In the genomic region with DNA sequence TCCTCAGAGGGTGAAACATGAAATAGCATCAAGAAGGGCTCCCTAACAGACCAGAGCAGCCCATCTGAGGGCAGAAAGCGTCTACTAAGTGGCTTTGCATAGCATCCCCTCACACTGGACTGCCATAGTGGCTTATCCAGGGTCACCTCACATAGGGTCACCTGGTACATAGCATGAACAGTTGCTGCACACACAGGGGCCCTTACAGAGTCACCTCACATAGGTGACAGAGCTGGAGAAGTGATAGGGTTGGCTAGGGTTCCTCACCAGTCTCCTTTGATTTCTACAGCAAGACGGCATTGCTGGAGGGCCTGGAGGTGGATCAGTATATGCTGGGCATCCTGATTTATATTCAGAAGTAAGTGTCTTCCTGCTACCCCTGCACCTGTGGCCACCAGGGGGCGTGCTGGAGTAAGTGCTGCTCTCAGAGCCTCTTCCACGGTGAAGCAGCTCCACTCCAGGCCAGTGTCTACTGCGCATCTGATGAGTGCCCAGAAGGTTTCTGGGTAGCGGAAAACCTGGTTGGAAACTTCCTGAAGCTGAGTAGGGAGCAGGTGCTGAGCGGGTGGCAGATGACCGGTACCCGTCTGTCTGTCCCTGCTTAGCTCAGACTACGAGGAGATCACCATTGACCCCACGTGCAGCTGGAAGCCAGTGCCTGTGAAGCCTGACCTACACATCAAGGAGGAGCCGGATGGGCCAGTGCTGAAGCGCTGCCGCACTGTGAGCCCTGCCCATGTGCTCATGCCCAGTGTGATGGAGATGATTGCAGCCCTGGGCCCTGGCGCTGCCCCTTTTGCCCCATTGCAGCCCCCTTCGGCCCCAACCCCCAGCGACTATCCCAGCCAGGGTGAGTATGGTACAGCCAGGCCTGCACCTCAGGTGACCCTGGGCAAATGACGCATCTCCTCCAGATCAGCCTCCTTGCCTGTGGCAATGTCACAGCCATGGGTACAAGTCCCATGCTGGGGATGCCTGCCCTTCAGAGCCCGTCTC, we compare ENCODE assay signal across 9 mouse cellular contexts. TPM values are rescaled to one million over a fixed set of nuclear protein-coding genes. Genes with fewer than 3 reads are reported as not detected.
DNase-seq lines count a peak whose midpoint lies in the region; ATAC-seq and TF ChIP-seq lines count a peak whose summit lies in the region.
"Had no signal": no experiment of that assay in that cellular context is flagged by ENCODE, and none has a peak within 500 bp of the region (broad histone marks: within the 10 kb centered on the region; RNA-seq: fewer than 3 reads in every experiment).

No protein-coding gene starts in this region.

- DNase-seq in left cerebral cortex, adult 2 months (ENCODE audit: extremely low spot score in 1 of 2, low spot score in 2 of 2) = peak; percentile 59 to 64
- DNase-seq in left cerebral cortex, adult 8-10 months (ENCODE audit: low spot score in 2 of 2) = no peak
- DNase-seq in NIH3T3 (ENCODE audit: low read depth) = peak; percentile 79
- DNase-seq in cerebellum, adult 9-11 months = peak; percentile 43
- DNase-seq in induced T-regulatory cell, adult 2 months (ENCODE audit: low read depth) = peak; percentile 86
- peak; percentile 56 for DNase-seq in lung, embryonic 14.5 days
- peak; percentile 67 to 82 for DNase-seq in spleen, postnatal 14 days (ENCODE audit: low spot score in 2 of 2)

- peak; percentile 86 for TF ChIP-seq CTCF in left cerebral cortex, adult 2 months (IDR thresholded peaks at IDR 0.05)
- peak; percentile 79 for TF ChIP-seq CTCF in lung, embryonic 14.5 days (IDR thresholded peaks at IDR 0.05; ENCODE audit: low read depth)

- H3K4me1 ChIP-seq in lung, embryonic 14.5 days (ENCODE audit: insufficient read depth) = peaks cover 9% of the 10 kb centered on the region

- 84% methylated on average over 19 of the region's 19 CpGs for WGBS in lung, embryonic 14.5 days

- no peak for ATAC-seq in lung, embryonic 14.5 days (ENCODE audit: insufficient read depth)

- no peak overlapping the region for H3K27ac ChIP-seq in left cerebral cortex, adult 2 months
- no peak overlapping the region for H3K27ac ChIP-seq in lung, embryonic 14.5 days (ENCODE audit: low read depth)
- H3K27ac ChIP-seq: heart, embryonic 13.5 days; neural tube, embryonic 12.5 days had no signal

- H3K36me3 ChIP-seq in lung, embryonic 14.5 days (ENCODE audit: insufficient read depth) = peaks cover 81% of the 10 kb centered on the region

- no peaks in the 10 kb centered on the region for H3K27me3 ChIP-seq in lung, embryonic 14.5 days (ENCODE audit: insufficient read depth, low read length)
- H3K27me3 ChIP-seq: heart, embryonic 13.5 days; neural tube, embryonic 12.5 days had no signal

- intact Hi-C loops in left cerebral cortex, adult 2 months (cut with DNase I) = no loop called here

- no peaks in the 10 kb centered on the region for H3K9me3 ChIP-seq in lung, embryonic 14.5 days (ENCODE audit: low read depth, low read length)
- H3K9me3 ChIP-seq: heart, embryonic 13.5 days; neural tube, embryonic 12.5 days had no signal

- H3K9ac ChIP-seq in lung, embryonic 14.5 days = no peak overlapping the region
- H3K9ac ChIP-seq: heart, embryonic 13.5 days; neural tube, embryonic 12.5 days had no signal

- no peak overlapping the region for H3K4me2 ChIP-seq in lung, embryonic 14.5 days
- H3K4me2 ChIP-seq: heart, embryonic 13.5 days; neural tube, embryonic 12.5 days had no signal

- H3K4me3 ChIP-seq in left cerebral cortex, adult 2 months = no peak overlapping the region
- H3K4me3 ChIP-seq in lung, embryonic 14.5 days (ENCODE audit: low read depth, low read length) = no peak overlapping the region
- H3K4me3 ChIP-seq: heart, embryonic 13.5 days; neural tube, embryonic 12.5 days had no signal

RNA-seq across cellular contexts. Expression of a gene that starts 12.4 kb away (rescaled TPM):
- 1,000 to 10,000 TPM; 1,634 to 1,792 TPM for total RNA-seq in left cerebral cortex, adult 2 months (2021)
- 1,000 to 10,000 TPM; 1,587 to 1,877 (median 1,701) TPM for total RNA-seq in left cerebral cortex, adult 8-10 months (2022)
- 6,177 and 6,257 TPM in 2 replicates for polyA plus RNA-seq in lung, embryonic 14.5 days (2014; fragmentation: Nextera tagmentation; extraction: Ambion mirVana)

RNA-seq across cellular contexts. Expression of a gene that starts 13.9 kb away (rescaled TPM):
- total RNA-seq in left cerebral cortex, adult 2 months (2021) = 100 to 1,000 TPM; 226 to 228 TPM
- 100 to 1,000 TPM; 199 to 214 (median 211) TPM for total RNA-seq in left cerebral cortex, adult 8-10 months (2022)
- 11.8 and 12.9 TPM in 2 replicates for polyA plus RNA-seq in lung, embryonic 14.5 days (2014; fragmentation: Nextera tagmentation; extraction: Ambion mirVana)

RNA-seq across cellular contexts. Expression of a gene that starts 41.4 kb away (rescaled TPM):
- 10 to 100 TPM; 39.6 to 41.4 TPM for total RNA-seq in left cerebral cortex, adult 2 months (2021)
- 10 to 100 TPM; 37.9 to 41.3 (median 39.0) TPM for total RNA-seq in left cerebral cortex, adult 8-10 months (2022)
- polyA plus RNA-seq in lung, embryonic 14.5 days (2014; fragmentation: Nextera tagmentation; extraction: Ambion mirVana) = 562 and 581 TPM in 2 replicates

Comparison
In these comparisons a context has a peak if more than half of its experiments do, and no peak if none do; other contexts are left out.
1. DNase-seq: peak in left cerebral cortex, adult 2 months (2 of 2), NIH3T3 (single experiment), cerebellum, adult 9-11 months (single experiment), induced T-regulatory cell, adult 2 months (single experiment), lung, embryonic 14.5 days (single experiment) and spleen, postnatal 14 days (2 of 2); none in left cerebral cortex, adult 8-10 months (0 of 2).